Mouse (Mus musculus): Measurements from ENCODE around the gene Col4a1.

The Col4a1 gene

GRCm38 (mm10) chr8:11265971-11266370 is 46.7 kb downstream of the Col4a1 start:
- no peak for DNase-seq (ENCODE audit: low spot score)

- DNase-seq (ENCODE audit: low spot score), result no peak
These were observed 48.8 kb downstream of the Col4a1 start for GRCm38 (mm10) chr8:11263848-11264247.

GRCm38 (mm10) chr8:11262031-11262735 is 50.4 kb downstream of the Col4a1 start:
- DNase-seq (ENCODE audit: low spot score), result no peak

DNA sequence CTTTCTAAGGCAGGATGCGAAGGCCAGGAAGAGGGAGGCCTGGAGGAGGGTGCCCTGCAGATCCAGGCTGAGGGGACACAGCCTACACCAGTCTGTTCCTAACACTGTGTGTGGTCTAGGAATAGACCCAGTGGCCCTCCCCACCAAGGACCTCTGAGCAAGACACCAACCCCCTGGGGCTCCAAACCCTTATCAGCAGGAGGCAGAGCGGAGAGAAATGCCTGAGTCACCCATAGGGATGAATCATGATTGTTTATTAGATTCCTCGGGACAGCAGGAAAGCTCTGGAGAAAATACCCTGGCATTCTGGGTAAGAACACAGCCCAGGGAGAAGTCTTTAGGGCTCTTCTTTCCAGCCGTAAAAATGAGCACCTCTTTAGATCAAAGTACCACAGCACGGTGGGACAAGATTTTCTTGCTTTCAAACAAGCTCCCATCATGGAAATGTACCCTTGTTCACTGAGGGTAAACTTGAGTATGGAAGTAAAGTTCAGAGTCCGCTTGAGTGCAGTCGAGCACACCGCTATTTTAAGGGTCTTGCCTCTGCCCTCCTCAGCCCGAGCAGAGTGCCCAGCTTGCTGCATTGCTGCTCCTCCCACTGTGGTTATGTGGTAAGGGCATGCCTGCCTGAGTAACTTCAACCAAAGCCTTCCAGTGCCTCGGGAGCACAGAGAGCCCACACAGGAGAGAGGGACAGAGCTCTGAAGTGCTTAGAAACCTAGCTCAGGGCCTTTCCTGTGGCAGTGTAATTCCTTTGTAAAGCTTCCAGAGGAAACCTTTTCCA is 52.6 kb downstream of the Col4a1 start:
- DNase-seq (ENCODE audit: low spot score), result no peak

DNA sequence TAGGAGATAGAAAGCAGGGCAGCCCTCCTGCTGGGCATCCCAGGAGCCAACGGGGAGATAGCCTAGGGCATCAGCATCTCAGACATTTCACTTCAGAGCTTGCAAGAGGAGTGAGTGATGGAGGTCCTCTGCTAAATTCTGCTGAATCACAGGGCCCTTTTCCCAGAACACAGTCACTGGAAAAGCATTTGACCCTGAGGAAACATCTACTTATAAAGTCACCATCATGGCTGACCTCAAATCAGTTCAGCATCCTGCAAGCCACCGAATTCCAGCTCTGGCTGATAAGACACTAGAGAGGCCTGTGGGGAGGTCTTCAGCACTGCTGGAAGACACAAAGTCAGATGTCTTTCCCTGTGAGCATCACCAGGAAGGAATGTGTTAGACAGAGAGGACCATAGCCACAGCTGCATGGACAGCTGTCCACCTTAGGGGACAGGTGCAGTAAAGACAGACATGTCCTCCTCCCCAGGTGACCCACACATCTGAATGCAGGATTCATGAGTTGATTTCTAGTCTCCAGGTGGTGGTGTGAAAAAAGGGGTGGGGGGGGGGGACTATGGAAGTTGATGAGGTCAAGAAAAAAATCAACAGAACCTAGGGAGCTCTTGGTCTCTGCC is 54.0 kb downstream of the Col4a1 start:
- no peak for DNase-seq (ENCODE audit: low spot score)

DNA sequence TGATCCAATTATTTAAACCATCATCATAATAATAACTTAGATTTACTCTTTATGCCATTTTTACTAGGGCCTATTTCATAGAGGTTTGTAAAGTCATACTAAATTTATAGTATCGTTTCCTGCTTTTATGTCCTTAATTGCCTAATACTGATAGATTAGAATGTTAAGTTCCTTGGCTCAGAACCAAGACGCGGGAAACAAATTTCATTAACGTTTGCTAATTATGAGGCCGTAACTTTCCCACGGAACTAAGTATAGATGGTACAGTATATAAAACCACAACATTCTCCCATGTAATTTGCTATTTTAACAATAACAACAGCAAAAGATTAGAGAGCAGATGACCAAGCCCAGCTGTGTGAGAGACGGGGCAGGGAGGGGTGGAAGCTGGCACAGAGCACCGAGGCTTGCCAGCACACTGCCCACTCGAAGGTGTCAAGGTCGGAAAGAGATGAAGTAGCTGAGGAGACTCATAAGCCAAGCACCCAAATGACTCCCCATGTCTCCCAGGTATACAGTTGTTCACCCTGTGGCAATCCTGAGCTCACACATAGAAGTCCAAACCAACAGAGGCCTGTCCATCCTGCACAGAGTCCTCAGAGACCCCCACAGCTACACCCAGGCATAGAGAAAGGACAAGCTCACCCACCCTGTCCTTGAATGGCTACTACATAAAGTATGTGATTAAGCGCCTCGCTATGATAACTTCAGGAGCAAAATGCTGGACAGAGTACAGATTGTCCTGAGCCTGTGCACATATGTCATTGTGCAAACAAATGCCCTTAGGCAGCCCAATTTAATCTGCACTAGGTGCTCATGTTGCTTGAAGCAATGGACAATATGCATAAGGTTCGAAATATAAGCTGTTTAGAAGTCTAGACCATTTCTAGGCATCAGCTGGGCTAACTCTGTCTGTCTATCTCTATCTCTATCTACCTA is 55.3 kb downstream of the Col4a1 start:
- no peak for DNase-seq (ENCODE audit: low spot score)

DNA sequence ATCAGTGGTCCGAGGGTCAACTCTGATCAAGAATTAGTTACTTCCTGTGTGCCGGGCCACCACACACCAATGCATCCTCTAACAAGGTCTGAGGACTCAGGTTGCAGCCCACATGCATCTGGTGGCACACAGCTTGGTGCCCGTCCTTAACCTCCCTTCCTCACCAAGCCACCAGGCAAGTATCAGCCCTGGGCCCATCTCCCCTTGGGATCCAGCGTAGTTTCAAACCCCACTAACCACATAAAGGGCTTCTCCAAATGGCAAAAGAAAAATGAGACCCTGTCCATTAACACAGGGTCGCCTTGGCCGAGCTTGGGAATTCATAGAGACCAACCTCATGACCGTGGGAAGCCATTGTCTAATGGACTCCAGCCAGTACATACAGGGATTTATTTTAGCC is 56.2 kb downstream of the Col4a1 start:
- no peak for DNase-seq (ENCODE audit: low spot score)

DNA sequence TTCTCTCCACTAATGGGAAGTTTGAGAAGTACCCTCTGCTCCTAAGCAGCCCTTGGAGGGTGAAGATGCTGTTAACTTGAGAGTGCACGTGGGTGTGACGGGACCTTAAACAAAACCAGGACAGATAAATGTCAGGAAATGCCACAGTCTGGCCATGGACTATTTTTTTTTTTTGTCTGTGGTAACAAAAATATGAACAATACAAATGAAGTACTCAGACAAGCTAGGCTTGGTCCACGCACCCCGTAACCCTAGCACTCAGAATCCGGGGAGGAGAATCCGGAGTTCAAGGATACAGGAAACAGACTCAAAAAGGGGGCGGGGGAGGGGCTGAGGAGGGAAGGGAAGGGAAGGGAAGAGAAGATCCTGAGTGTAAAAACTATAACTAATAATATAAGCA is 56.9 kb downstream of the Col4a1 start:
- DNase-seq (ENCODE audit: low spot score), result no peak

DNA sequence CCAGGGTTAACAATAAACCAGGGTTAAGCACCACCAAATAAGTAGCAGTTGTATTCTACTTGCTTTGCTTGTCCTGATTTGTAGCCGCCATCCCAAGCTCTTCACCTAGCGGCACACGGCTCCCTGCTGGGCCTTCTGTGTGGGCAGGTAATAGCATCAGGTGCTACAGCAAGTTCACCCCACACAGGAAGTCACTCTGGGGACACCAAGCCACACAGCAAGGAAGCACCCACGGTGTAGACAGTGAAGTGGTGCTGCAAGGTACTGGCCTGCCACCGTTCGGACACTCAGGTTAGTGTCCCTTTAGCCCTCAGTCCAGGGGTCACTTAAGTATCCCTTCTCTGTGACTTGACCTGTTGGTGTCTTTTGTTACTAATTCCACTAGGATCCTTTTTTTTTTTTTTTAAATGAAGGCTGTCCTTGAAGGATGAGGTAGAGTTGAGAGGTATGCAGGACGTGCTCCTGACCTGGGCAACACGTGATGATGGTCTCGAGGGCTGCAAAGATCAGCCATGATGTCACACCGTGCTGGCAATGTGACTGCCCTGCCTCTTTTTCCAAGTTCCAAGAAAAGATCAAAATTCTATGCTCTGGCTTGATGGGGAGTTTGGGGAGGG is 57.6 kb downstream of the Col4a1 start:
- DNase-seq (ENCODE audit: low spot score), result no peak

- no peak for DNase-seq (ENCODE audit: low spot score)
These were observed 58.1 kb downstream of the Col4a1 start for GRCm38 (mm10) chr8:11254510-11254909.

DNA sequence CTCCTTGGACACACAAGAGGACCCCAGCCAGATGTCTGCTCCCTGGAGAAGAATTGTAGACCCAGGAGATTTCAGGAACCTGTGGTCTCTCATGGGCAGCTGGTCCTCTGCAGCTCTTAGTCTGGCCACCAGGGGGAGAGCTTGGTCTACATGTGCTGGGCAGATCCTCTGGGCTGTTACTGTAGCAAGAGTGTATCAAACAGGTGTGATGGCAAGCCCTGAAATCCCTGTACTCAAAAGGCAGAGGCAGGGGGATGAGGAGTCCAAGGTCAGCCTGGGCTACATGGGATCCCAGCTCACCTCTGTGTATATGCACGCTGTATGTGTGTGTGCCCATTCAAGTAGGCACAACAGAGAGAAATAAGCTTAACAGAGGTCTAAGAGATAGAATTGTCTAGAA is 59.1 kb downstream of the Col4a1 start:
- peak; percentile 76 for DNase-seq (ENCODE audit: low spot score)

DNA sequence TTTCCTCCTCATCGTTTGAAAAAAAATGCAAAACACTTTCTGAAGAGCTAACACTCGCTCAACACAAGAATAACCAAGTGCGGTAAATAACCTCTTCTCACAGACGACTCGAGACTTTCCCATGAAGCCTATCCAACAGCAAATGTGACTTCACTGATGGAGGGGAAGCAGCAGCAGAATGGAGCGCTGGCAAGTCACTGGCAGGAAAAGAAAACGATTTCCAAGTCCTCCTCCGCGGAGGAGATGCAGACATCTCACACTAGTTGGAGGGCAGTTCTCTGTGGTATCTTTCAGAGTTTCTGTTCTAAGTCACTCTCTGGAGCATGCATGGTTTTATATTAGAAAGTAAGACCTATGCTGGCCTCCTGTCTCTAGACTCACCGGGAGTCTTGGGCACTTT is 59.6 kb downstream of the Col4a1 start:
- DNase-seq (ENCODE audit: low spot score), result no peak

DNA sequence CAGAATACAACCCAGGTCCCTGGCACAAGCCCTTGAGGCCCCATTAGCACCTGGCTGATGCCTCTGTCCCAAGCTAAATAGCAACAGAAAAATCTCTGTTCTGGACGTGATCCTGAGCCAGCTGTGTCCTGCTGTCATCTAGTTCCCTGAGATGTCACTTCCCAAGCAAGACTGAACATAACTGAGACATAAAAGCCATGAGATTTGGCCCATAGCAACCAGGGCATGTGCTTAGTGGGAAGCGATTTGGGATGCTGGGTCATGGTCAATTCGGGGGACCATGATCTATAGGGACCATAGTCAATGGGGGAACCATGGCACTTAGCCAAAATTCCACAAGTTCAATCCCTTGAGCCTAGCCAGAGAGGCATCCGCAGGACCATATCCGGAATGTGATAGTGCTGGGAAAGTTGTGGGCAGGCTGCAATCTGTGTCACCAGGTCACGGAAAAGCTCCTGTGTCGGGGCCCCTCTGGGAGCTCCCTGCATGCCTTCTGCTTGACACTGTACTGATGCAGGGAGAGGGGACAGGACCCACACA is 60.3 kb downstream of the Col4a1 start:
- no peak for DNase-seq (ENCODE audit: low spot score)

GRCm38 (mm10) chr8:11250149-11250548 is 62.5 kb downstream of the Col4a1 start:
- no peak for DNase-seq (ENCODE audit: low spot score)

DNA sequence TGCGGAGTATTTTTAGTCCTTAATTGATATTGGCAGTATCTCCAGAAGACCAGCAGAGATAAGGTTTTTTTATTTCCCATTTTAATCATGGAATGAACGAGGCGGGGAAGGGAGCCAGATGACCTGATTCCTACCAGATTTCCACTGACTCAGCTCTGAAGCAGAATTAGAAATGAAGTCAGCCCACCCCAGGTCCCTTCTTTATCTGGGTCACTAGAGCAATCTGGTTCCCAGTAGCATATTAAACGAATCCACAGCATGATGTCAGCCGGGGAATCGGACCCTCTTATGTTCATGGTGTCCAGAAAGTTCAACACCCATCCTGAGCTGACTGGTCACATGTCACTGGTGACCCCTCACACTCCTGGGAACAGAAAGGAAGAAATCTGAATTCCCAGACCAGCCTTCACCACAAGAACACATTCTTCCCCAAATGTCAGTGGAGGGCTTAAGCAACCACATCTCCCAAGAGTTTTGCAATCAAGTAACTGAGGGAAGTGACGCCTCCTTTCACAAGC is 63.0 kb downstream of the Col4a1 start:
- no peak for DNase-seq (ENCODE audit: low spot score)

DNA sequence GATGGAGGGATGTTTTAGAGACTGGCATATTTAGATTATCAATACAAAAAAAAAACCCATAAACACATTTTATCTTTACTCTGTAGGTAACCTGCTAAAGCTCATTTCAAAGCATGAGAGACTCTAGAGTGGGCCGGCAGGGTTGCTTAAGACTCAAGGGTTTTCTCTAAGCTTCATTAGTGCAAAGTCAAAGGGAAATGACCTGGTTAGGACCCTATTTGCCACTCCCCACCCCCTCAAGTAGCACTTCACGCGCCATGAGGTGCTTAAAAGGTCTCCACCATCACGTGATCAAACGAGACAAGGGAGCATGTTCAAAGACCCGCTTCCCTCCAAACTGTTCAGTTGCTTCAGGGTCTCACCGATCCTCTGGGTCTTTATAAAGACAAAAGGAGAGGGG is 63.9 kb downstream of the Col4a1 start:
- no peak for DNase-seq (ENCODE audit: low spot score)

- no peak for DNase-seq (ENCODE audit: low spot score)
These were observed 71.1 kb downstream of the Col4a1 start for GRCm38 (mm10) chr8:11241488-11241887.

DNA sequence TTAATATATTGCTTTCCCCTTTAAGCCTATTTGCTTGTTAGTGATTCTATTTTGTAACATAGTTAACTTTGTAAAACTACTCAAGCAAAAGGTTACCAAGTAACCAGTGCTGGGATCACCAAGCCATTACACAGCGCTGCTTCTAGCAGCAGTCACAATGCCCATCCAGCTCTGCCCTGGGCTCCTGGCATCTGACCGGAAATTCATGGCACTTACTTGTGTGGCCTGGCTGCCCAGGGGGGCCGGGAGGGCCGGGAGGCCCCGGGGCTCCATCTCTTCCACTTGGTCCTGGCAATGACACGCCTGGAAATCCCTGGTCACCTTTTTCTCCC is 77.8 kb downstream of the Col4a1 start:
- DNase-seq (ENCODE audit: low spot score), result no peak

DNA sequence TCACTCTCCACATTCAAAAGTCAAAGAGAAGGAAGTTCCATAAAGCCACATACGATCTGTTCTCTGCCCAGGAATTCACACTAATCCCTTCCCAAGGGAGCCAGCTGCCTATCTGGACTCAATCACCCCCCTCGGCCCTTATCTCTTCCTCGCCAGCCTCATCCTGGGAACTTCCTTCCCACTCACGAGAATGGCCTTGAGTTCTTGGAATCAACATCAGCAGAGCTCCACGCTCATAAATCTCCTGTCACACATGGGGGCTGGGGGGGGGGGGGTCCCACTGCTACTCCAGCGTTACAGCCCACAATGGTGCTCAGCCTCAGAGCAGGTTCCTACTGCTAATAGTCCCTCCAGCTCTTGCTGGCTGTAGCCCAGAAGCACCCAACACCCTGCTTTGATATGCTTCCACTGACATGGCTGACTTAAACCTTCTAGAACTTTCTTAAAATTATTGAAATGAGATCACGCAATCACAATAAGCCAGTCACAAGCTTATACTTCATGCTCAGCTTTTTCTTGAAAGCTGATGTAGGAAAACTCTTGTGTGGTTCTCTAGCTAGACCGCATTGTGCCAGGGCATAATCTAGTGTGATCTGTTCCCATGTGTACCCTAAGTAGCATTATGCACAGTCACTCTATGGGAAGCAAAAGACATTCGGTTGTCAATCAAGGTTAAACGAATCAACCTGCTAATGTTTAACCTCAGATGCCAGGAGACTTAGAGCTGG is 78.3 kb downstream of the Col4a1 start:
- DNase-seq (ENCODE audit: low spot score), result no peak

DNA sequence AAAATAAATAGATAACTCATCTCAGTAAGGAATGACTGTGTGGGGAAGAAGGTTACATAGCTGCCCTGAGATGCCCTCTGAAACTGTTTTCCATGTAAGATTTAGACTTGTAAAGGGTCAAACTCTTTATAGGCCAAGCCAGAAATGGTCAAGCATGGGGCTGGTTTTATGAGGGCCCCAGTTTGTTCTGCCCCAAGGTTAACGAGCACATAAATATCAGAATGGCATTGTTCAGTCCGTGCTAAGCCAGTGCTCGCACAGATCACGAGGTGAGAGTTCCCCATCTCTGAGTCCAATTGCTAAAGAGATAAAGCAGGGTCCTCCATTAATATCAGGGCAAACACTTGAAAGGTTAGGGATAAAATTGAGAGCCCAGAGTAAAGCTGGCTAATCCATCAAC is 79.6 kb downstream of the Col4a1 start:
- DNase-seq (ENCODE audit: low spot score), result no peak

DNA sequence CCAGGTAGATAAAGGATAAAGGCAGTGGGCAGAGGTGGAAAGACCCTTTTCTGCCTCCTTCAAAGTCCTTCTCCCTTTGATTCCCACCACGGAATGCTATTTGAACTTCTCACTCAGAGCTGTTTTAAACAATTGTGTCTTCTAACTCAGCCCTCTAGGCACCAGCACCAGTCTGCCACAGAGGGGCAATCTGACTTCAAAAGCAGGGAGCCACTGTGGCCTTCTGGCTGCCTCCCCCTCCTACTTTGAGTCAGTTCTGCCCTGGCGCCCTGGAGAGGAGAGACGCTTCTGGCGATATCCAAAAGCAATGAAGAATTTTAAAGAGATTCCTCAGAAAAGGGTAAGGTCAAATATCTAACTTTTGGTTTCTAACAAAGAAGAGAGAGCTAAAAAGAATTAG is 82.3 kb downstream of the Col4a1 start:
- no peak for DNase-seq (ENCODE audit: low spot score)

All from ovary, postnatal 36 days (tissue).